Mouse (Mus musculus) skeletal muscle tissue, postnatal 0 days (tissue): ENCODE results near the gene Gm9495. TPM values are rescaled to one million over a fixed set of nuclear protein-coding genes. Genes with fewer than 3 reads are reported as not detected.

Experiments used
- polyA plus RNA-seq: library from polyadenylated mRNA; unstranded; fragments of >200 nt; fragmentation: Nextera tagmentation; extraction: Ambion mirVana; gene quantifications from 2 replicates; pipeline ENCODE4 v1.2.1, GENCODE M21; 2015

Gene Gm9495
- polyA plus RNA-seq, result not detected in 2 replicates

GRCm38 (mm10) chr8:69453465-69453864 is at the start of gene Gm9495:
Gene Gm9495 (minus strand): TSS chr8:69453565.

Other genes with a start within 250 kb of the Gm9495 start
- 8.0 and 8.7 TPM in 2 replicates for gene Zfp930, start 244.5 kb downstream of the Gm9495 start, polyA plus RNA-seq
- 1.8 TPM in 2 replicates for gene D130040H23Rik, start 182.5 kb downstream of the Gm9495 start, polyA plus RNA-seq
- not detected in 2 replicates for gene Gm7697, start 69.4 kb upstream of the Gm9495 start, polyA plus RNA-seq
- 7.3 and 9.1 TPM in 2 replicates for gene Zfp868, start 172.0 kb upstream of the Gm9495 start, polyA plus RNA-seq
- gene Zfp964, start 200.9 kb upstream of the Gm9495 start, polyA plus RNA-seq, result 0.49 and 0.55 TPM in 2 replicates